Mouse (Mus musculus): ENCODE data around the gene Hspa12b. TPM values are rescaled to one million over a fixed set of nuclear protein-coding genes. Genes with fewer than 3 reads are reported as not detected.

Gene Hspa12b
- polyA plus RNA-seq, 1 experiment = 5.4 TPM

GRCm38 (mm10) chr2:131130849-131131248, 3.8 kb downstream of the Hspa12b start:
- H3K27ac ChIP-seq (ENCODE audit: control insufficient read depth, insufficient read depth, low read depth, low read length) = no peak overlapping the region
- no peaks in the 10 kb centered on the region for H3K27me3 ChIP-seq (ENCODE audit: control insufficient read depth, insufficient read depth, low read length)
- peaks cover 15% of the 10 kb centered on the region for H3K4me1 ChIP-seq (ENCODE audit: control insufficient read depth, insufficient read depth, low read length)
- H3K36me3 ChIP-seq (ENCODE audit: control insufficient read depth, insufficient read depth, low read length) = no peaks in the 10 kb centered on the region
- H3K4me3 ChIP-seq (ENCODE audit: control insufficient read depth, low read depth, low read length) = no peak overlapping the region
- TF ChIP-seq POLR2A (IDR thresholded peaks at IDR 0.05; ENCODE audit: control insufficient read depth, low read depth, low read length) (no peak), CTCF (IDR thresholded peaks at IDR 0.05; ENCODE audit: control insufficient read depth, insufficient read depth, insufficient replicate concordance, low read depth, low read length) (no peak)

DNA sequence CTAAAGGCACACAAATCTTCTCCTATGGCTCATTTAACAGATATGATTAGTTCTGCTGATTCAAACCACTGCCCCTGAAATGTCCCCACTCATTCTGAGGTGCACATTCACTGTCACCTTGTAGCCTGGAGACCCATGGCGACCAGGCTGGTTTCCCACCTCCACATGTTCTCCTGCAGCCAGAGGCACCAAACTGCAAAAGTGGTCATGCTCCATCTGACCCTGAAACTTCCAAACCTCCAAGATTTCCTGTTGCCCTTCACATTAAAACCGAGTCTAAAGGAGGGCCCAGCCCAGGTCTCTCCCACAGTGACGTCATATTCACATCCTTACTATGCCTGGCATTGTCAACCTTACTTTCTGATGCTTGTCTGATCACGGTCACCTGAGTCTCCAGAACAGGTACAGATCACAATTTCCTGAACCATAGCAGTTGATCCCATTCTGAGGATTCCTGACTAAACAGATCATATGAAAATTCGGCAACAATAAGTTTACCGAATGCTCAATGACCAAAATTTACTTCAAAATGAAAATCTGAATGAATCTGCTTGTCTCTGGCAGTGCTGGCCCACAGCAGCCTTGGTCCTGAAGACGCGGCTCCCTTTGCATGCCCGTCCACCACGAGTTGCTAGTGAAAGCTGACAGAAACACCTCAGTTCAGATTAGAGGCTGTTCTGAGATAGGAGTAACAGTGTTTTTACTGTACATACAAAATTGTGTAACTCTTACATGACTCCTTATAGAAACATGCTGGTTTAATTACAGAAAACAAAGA, 5.2 kb downstream of the Hspa12b start:
- H3K27ac ChIP-seq (ENCODE audit: control insufficient read depth, insufficient read depth, low read depth, low read length) = no peak overlapping the region
- TF ChIP-seq POLR2A (IDR thresholded peaks at IDR 0.05; ENCODE audit: control insufficient read depth, low read depth, low read length) = no peak
- TF ChIP-seq CTCF (IDR thresholded peaks at IDR 0.05; ENCODE audit: control insufficient read depth, insufficient read depth, insufficient replicate concordance, low read depth, low read length) = no peak
- no peaks in the 10 kb centered on the region for H3K36me3 ChIP-seq (ENCODE audit: control insufficient read depth, insufficient read depth, low read length)
- no peaks in the 10 kb centered on the region for H3K27me3 ChIP-seq (ENCODE audit: control insufficient read depth, insufficient read depth, low read length)
- H3K4me1 ChIP-seq (ENCODE audit: control insufficient read depth, insufficient read depth, low read length) = peaks cover 3% of the 10 kb centered on the region
- no peak overlapping the region for H3K4me3 ChIP-seq (ENCODE audit: control insufficient read depth, low read depth, low read length)

GRCm38 (mm10) chr2:131132930-131133547, 6.0 kb downstream of the Hspa12b start, which contains the start of gene Gm11037:
Gene Gm11037 (plus strand): TSS chr2:131133497.
- TF ChIP-seq POLR2A (IDR thresholded peaks at IDR 0.05; ENCODE audit: control insufficient read depth, low read depth, low read length) = no peak
- no peak for TF ChIP-seq CTCF (IDR thresholded peaks at IDR 0.05; ENCODE audit: control insufficient read depth, insufficient read depth, insufficient replicate concordance, low read depth, low read length)
- Histone ChIP-seq H3K27ac (ENCODE audit: control insufficient read depth, insufficient read depth, low read depth, low read length) (no peak within 1 kb of the TSS), H3K4me1 (ENCODE audit: control insufficient read depth, insufficient read depth, low read length) (no peaks in the 10 kb centered on the region), H3K4me3 (ENCODE audit: control insufficient read depth, low read depth, low read length) (no peak within 1 kb of the TSS), H3K27me3 (ENCODE audit: control insufficient read depth, insufficient read depth, low read length) (no peaks in the 10 kb centered on the region), H3K36me3 (ENCODE audit: control insufficient read depth, insufficient read depth, low read length) (no peaks in the 10 kb centered on the region)

DNA sequence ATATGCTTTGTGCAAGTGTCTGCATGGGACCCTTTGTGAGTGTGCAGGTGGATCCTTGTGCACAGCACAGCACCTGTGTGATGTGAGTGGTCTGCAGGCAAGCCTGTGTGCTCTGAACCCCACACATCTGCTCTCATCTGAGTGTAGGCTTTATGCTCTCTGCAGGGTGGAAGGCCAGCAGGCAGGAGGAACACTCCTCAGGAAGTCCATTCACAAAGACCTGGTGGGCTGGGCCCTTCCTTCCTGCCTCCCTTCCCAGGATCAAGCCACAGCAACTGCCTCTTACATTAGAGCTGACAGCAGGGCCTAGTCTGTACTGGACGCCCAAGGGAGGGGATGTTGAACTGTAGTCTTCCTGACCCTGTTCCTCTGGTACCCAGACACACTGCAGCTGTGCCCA, 7.3 kb downstream of the Hspa12b start:
- Histone ChIP-seq H3K4me3 (ENCODE audit: control insufficient read depth, low read depth, low read length) (no peak overlapping the region), H3K27ac (ENCODE audit: control insufficient read depth, insufficient read depth, low read depth, low read length) (no peak overlapping the region), H3K36me3 (ENCODE audit: control insufficient read depth, insufficient read depth, low read length) (no peaks in the 10 kb centered on the region), H3K27me3 (ENCODE audit: control insufficient read depth, insufficient read depth, low read length) (no peaks in the 10 kb centered on the region), H3K4me1 (ENCODE audit: control insufficient read depth, insufficient read depth, low read length) (no peaks in the 10 kb centered on the region; the same call in 1 of the 2 replicates)
- no peak for TF ChIP-seq POLR2A (IDR thresholded peaks at IDR 0.05; ENCODE audit: control insufficient read depth, low read depth, low read length)
- no peak for TF ChIP-seq CTCF (IDR thresholded peaks at IDR 0.05; ENCODE audit: control insufficient read depth, insufficient read depth, insufficient replicate concordance, low read depth, low read length)

GRCm38 (mm10) chr2:131134826-131135400, 7.8 kb downstream of the Hspa12b start:
- H3K36me3 ChIP-seq (ENCODE audit: control insufficient read depth, insufficient read depth, low read length) = no peaks in the 10 kb centered on the region
- H3K27me3 ChIP-seq (ENCODE audit: control insufficient read depth, insufficient read depth, low read length) = no peaks in the 10 kb centered on the region

GRCm38 (mm10) chr2:131135521-131136139, 8.6 kb downstream of the Hspa12b start:
- Histone ChIP-seq H3K27ac (ENCODE audit: control insufficient read depth, insufficient read depth, low read depth, low read length) (no peak overlapping the region), H3K36me3 (ENCODE audit: control insufficient read depth, insufficient read depth, low read length) (no peaks in the 10 kb centered on the region), H3K4me1 (ENCODE audit: control insufficient read depth, insufficient read depth, low read length) (no peaks in the 10 kb centered on the region; the same call in 1 of the 2 replicates), H3K27me3 (ENCODE audit: control insufficient read depth, insufficient read depth, low read length) (no peaks in the 10 kb centered on the region), H3K4me3 (ENCODE audit: control insufficient read depth, low read depth, low read length) (no peak overlapping the region)
- no peak for TF ChIP-seq CTCF (IDR thresholded peaks at IDR 0.05; ENCODE audit: control insufficient read depth, insufficient read depth, insufficient replicate concordance, low read depth, low read length)
- TF ChIP-seq POLR2A (IDR thresholded peaks at IDR 0.05; ENCODE audit: control insufficient read depth, low read depth, low read length) = no peak

More at GRCm38 (mm10) chr2:131134826-131135400, 7.8 kb downstream of the Hspa12b start:
- Histone ChIP-seq H3K27ac (ENCODE audit: control insufficient read depth, insufficient read depth, low read depth, low read length) (no peak overlapping the region), H3K4me1 (ENCODE audit: control insufficient read depth, insufficient read depth, low read length) (no peaks in the 10 kb centered on the region; the same call in 1 of the 2 replicates), H3K4me3 (ENCODE audit: control insufficient read depth, low read depth, low read length) (no peak overlapping the region)
- no peak for TF ChIP-seq CTCF (IDR thresholded peaks at IDR 0.05; ENCODE audit: control insufficient read depth, insufficient read depth, insufficient replicate concordance, low read depth, low read length)
- no peak for TF ChIP-seq POLR2A (IDR thresholded peaks at IDR 0.05; ENCODE audit: control insufficient read depth, low read depth, low read length)

DNA sequence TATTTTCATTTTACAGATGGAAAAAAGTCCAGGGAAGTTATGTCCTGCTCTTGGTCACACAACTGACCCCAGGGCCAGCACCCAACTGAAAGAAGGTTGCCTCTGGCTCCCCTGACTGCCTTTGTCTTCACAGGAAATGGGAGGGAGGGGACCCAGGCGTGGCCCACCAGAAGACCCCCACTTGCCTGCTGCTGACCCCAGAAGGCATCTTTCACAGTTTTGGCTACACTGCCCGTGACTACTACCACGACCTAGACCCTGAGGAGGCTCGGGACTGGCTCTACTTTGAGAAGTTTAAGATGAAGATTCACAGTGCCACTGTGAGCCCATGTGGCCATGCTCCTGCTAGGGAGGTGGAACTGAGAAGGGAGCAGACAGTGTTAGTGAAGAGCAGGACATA, 11.2 kb downstream of the Hspa12b start:
- H3K27ac ChIP-seq (ENCODE audit: control insufficient read depth, insufficient read depth, low read depth, low read length) = no peak overlapping the region
- peaks cover 6% of the 10 kb centered on the region; the same call in 1 of the 2 replicates for H3K4me1 ChIP-seq (ENCODE audit: control insufficient read depth, insufficient read depth, low read length)
- H3K4me3 ChIP-seq (ENCODE audit: control insufficient read depth, low read depth, low read length) = no peak overlapping the region
- TF ChIP-seq POLR2A (IDR thresholded peaks at IDR 0.05; ENCODE audit: control insufficient read depth, low read depth, low read length) (no peak), CTCF (IDR thresholded peaks at IDR 0.05; ENCODE audit: control insufficient read depth, insufficient read depth, insufficient replicate concordance, low read depth, low read length) (no peak)
- no peaks in the 10 kb centered on the region for H3K27me3 ChIP-seq (ENCODE audit: control insufficient read depth, insufficient read depth, low read length)
- no peaks in the 10 kb centered on the region for H3K36me3 ChIP-seq (ENCODE audit: control insufficient read depth, insufficient read depth, low read length)
